Mouse (Mus musculus): ENCODE results near the gene Nos2. TPM values are rescaled to one million over a fixed set of nuclear protein-coding genes. Genes with fewer than 3 reads are reported as not detected.
"Not testable (repeated sequence)": the region's sequence is repeated elsewhere in the genome, so short reads cannot be mapped to it uniquely, and the experiment has no call there.

Nos2 gene
- total RNA-seq, 2 experiments from 2014 or later, result 0.20 to 0.64 TPM

GRCm38 (mm10) chr11:78984483-78985177, 64.0 kb downstream of the Nos2 start, which contains the start of gene Lgals9:
Gene Lgals9, minus strand, starts transcription at chr11:78984946.
- DNase-seq (ENCODE audit: low spot score in 2 of 2), result peak in 1 of 2 experiments; percentile 29
- Histone ChIP-seq H3K4me3 (peak within 1 kb of the TSS; percentile 39), H3K27ac (no peak within 1 kb of the TSS)
- no peak for TF ChIP-seq CTCF (conservative IDR thresholded peaks at IDR 0.05)

- no peak for DNase-seq (ENCODE audit: low spot score in 2 of 2)
- no peak overlapping the region for H3K27ac ChIP-seq
- H3K4me3 ChIP-seq, result no peak overlapping the region
- no peak for TF ChIP-seq CTCF (conservative IDR thresholded peaks at IDR 0.05)
Measured at GRCm38 (mm10) chr11:78985505-78985904, 64.9 kb downstream of the Nos2 start.

GRCm38 (mm10) chr11:78986311-78987002, 65.9 kb downstream of the Nos2 start:
- no peak for TF ChIP-seq CTCF (conservative IDR thresholded peaks at IDR 0.05)
- no peak for DNase-seq (ENCODE audit: low spot score in 2 of 2)
- H3K4me3 ChIP-seq, result no peak overlapping the region
- no peak overlapping the region for H3K27ac ChIP-seq

GRCm38 (mm10) chr11:78989206-78989605, 68.6 kb downstream of the Nos2 start:
- not testable (repeated sequence) for H3K27ac ChIP-seq; H3K4me3 ChIP-seq; DNase-seq (ENCODE audit: low spot score in 2 of 2)

GRCm38 (mm10) chr11:78990096-78990495, 69.5 kb downstream of the Nos2 start:
- no peak for TF ChIP-seq CTCF (conservative IDR thresholded peaks at IDR 0.05)
- H3K4me3 ChIP-seq, result no peak overlapping the region
- H3K27ac ChIP-seq, result no peak overlapping the region

GRCm38 (mm10) chr11:78990875-78991543, 70.4 kb downstream of the Nos2 start:
- not testable (repeated sequence) for H3K27ac ChIP-seq; DNase-seq (ENCODE audit: low spot score in 2 of 2); H3K4me3 ChIP-seq

More at GRCm38 (mm10) chr11:78990096-78990495, 69.5 kb downstream of the Nos2 start:
- DNase-seq (ENCODE audit: low spot score in 2 of 2), result no peak

- no peak for TF ChIP-seq CTCF (conservative IDR thresholded peaks at IDR 0.05)
- Histone ChIP-seq H3K27ac (no peak overlapping the region), H3K4me3 (no peak overlapping the region)
- no peak for DNase-seq (ENCODE audit: low spot score in 2 of 2)
Measured at GRCm38 (mm10) chr11:78999118-78999517, 78.5 kb downstream of the Nos2 start.

GRCm38 (mm10) chr11:79001871-79002270, 81.3 kb downstream of the Nos2 start:
- H3K27ac ChIP-seq, result no peak overlapping the region
- H3K4me3 ChIP-seq, result no peak overlapping the region
- TF ChIP-seq CTCF (conservative IDR thresholded peaks at IDR 0.05), result no peak
- no peak for DNase-seq (ENCODE audit: low spot score in 2 of 2)

- no peak for TF ChIP-seq CTCF (conservative IDR thresholded peaks at IDR 0.05)
- no peak overlapping the region for H3K4me3 ChIP-seq
- no peak for DNase-seq (ENCODE audit: low spot score in 2 of 2)
- no peak overlapping the region for H3K27ac ChIP-seq
Measured at GRCm38 (mm10) chr11:79002551-79002951, 82.0 kb downstream of the Nos2 start.

- TF ChIP-seq CTCF (conservative IDR thresholded peaks at IDR 0.05), result no peak
- H3K4me3 ChIP-seq, result no peak overlapping the region
- no peak overlapping the region for H3K27ac ChIP-seq
- no peak for DNase-seq (ENCODE audit: low spot score in 2 of 2)
Measured at GRCm38 (mm10) chr11:79003053-79003768, 82.6 kb downstream of the Nos2 start.

- no peak for TF ChIP-seq CTCF (conservative IDR thresholded peaks at IDR 0.05)
- Histone ChIP-seq H3K4me3 (no peak overlapping the region), H3K27ac (no peak overlapping the region)
- DNase-seq (ENCODE audit: low spot score in 2 of 2), result no peak
Measured at GRCm38 (mm10) chr11:79003769-79004638, 83.4 kb downstream of the Nos2 start.
